Mouse (Mus musculus) liver, postnatal 0 days (tissue): ENCODE measurements at regions not wholly inside any gene's neighbourhood (a gene's known extent, or its start where the extent isn't known, plus 50 kb on each side); places are given as distances from the start of the nearest gene placed in this dataset.

ENCODE experiments used
- CTCF ChIP-seq: sonication (generic); IDR thresholded peaks from 2 replicates; pipeline ENCODE4 v1.5.1; 2016; ENCODE audit warnings: antibody characterized with exemption, low read depth
- EP300 ChIP-seq: IDR thresholded peaks from 2 replicates; pipeline ENCODE4 v1.6.1; 2016; ENCODE audit warnings: antibody characterized with exemption, low read depth, mild to moderate bottlenecking

DNA sequence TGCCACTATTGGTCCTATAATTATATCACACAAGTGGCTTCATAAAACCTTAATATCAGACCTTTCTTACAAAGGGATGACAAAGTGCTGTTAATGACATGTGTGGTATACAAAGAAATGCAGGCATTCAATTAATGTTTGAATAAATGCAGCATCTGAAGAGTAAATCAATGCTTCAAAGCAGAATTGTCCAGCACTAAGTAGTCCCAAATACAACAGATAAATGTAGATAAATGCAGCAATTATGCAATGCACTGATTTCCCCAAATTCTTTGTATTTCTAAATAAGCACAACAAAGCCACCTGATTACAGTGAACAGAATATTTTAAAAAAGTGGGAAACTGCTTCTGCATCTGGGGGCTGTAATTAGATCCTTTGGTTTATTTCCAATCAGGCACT lies 435.9 kb downstream of the Cps1 start:
- TF ChIP-seq CTCF = no peak
- TF ChIP-seq EP300 = no peak
